Mouse (Mus musculus) spleen, embryonic (tissue): ENCODE measurements at regions not wholly inside any gene's neighbourhood (a gene's known extent, or its start where the extent isn't known, plus 50 kb on each side); places are given as distances from the start of the nearest gene placed in this dataset.

ENCODE experiments used
- CTCF ChIA-PET: fragments of 350-600 bp; sonication (Branson Sonifier 250); formaldehyde crosslinking; loops from one replicate; lab custom pipeline; 2022; lab: Charles Lee

- CTCF ChIA-PET, result no interaction called here
These were observed 60.3 kb downstream of the Fzd1 start for GRCm38 (mm10) chr5:4697346-4698095.

- CTCF ChIA-PET, result no interaction called here
These were observed 61.1 kb downstream of the Fzd1 start for GRCm38 (mm10) chr5:4696701-4697100.

- CTCF ChIA-PET, result no interaction called here
These were observed 68.7 kb downstream of the Fzd1 start for GRCm38 (mm10) chr5:4689130-4689529.

GRCm38 (mm10) chr5:4675316-4675715 lies 82.5 kb downstream of the Fzd1 start:
- CTCF ChIA-PET, result no interaction called here

GRCm38 (mm10) chr5:4666381-4666780 lies 91.5 kb downstream of the Fzd1 start:
- CTCF ChIA-PET, result no interaction called here

GRCm38 (mm10) chr5:4665978-4666377 lies 91.9 kb downstream of the Fzd1 start:
- CTCF ChIA-PET, result no interaction called here

- CTCF ChIA-PET, result no interaction called here
These were observed 92.9 kb downstream of the Fzd1 start for GRCm38 (mm10) chr5:4664918-4665317.

- CTCF ChIA-PET, result no interaction called here
These were observed 93.3 kb downstream of the Fzd1 start for GRCm38 (mm10) chr5:4664488-4664887.

- CTCF ChIA-PET, result no interaction called here
These were observed 95.6 kb downstream of the Fzd1 start for GRCm38 (mm10) chr5:4662198-4662585.

- CTCF ChIA-PET, result no interaction called here
These were observed 96.2 kb downstream of the Fzd1 start for GRCm38 (mm10) chr5:4661420-4662197.

GRCm38 (mm10) chr5:4657982-4658381 lies 99.9 kb downstream of the Fzd1 start:
- CTCF ChIA-PET, result no interaction called here

GRCm38 (mm10) chr5:4654186-4654585 lies 103.6 kb downstream of the Fzd1 start:
- CTCF ChIA-PET, result no interaction called here

- CTCF ChIA-PET, result no interaction called here
These were observed 106.5 kb downstream of the Fzd1 start for GRCm38 (mm10) chr5:4651167-4651955.

- CTCF ChIA-PET, result no interaction called here
These were observed 107.1 kb downstream of the Fzd1 start for GRCm38 (mm10) chr5:4650709-4651108.

GRCm38 (mm10) chr5:4649858-4650556 lies 107.8 kb downstream of the Fzd1 start:
- CTCF ChIA-PET, result no interaction called here

GRCm38 (mm10) chr5:4641041-4641440 lies 116.8 kb downstream of the Fzd1 start:
- CTCF ChIA-PET, result no interaction called here

- CTCF ChIA-PET, result no interaction called here
These were observed 124.1 kb downstream of the Fzd1 start for GRCm38 (mm10) chr5:4633763-4634162.

- CTCF ChIA-PET, result no interaction called here
These were observed 132.6 kb downstream of the Fzd1 start for GRCm38 (mm10) chr5:4625206-4625605.

- CTCF ChIA-PET, result no interaction called here
These were observed 134.2 kb downstream of the Fzd1 start for GRCm38 (mm10) chr5:4623625-4624024.

- CTCF ChIA-PET, result no interaction called here
These were observed 137.2 kb downstream of the Fzd1 start for GRCm38 (mm10) chr5:4620513-4621210.

GRCm38 (mm10) chr5:4615233-4615632 lies 142.6 kb downstream of the Fzd1 start:
- CTCF ChIA-PET, result no interaction called here
